Mouse (Mus musculus): Measurements from ENCODE around the gene Rab39b.

The Rab39b gene

DNA sequence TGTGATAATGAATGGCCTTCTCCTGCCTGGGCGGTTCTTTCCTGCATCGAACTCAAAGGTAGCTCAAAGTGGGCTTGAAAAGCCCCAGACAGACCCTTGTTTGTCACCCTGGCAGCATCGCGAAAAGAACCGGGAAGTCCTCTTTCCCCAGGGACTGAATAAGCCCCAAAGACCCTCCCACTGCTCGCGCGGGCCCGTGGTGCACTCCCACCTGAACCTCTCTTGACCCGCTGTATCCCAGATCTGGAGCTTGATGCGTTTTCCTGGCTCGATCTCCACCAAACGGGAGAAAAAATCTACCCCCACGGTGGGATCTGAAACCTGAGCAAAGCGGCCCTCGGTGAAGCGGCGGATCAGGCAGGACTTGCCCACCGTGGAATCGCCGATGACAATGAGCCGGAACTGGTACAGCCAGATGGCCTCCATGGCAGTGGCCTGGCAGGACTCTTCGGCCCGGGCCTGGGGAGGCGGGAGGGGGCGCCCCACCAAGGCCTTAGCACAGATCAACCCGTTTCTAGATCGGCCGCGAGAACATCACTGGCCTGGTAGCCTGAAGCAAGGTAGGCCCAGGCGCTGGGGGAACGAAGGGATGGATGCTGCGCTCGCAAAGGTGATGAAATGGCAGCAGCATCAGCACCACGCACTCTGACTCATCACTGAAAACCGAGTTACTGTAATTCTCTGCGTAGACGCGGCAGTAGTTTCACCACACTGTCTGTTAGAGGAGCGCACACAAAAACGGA, at the start of gene Rab39b:
Gene Rab39b (minus strand): TSS at position 650 of the 743 bp plus-strand sequence.
- no peak for DNase-seq (ENCODE audit: low spot score in 2 of 2)

GRCm38 (mm10) chrX:75578539-75578938, 508 bp upstream of the Rab39b start:
- DNase-seq (ENCODE audit: low spot score in 2 of 2) = no peak
